Mouse (Mus musculus) c-Kit-negative CD71-positive TER-119-positive erythroid progenitor cells, embryonic 14.5 days (primary cell): ENCODE results near the gene Ndufb3.
"Not testable (repeated sequence)": the region's sequence is repeated elsewhere in the genome, so short reads cannot be mapped to it uniquely, and the experiment has no call there.

ENCODE experiments used
- DNase-seq: peaks from one replicate; pipeline ENCODE4 v3.0.0-alpha.2; 2013; ENCODE audit warnings: low read depth, low spot score

Gene Ndufb3

GRCm38 (mm10) chr1:58617076-58617475, 30.9 kb downstream of the Ndufb3 start:
- DNase-seq = no peak

- DNase-seq = no peak
Observed at GRCm38 (mm10) chr1:58617978-58618668, 31.9 kb downstream of the Ndufb3 start.

DNA sequence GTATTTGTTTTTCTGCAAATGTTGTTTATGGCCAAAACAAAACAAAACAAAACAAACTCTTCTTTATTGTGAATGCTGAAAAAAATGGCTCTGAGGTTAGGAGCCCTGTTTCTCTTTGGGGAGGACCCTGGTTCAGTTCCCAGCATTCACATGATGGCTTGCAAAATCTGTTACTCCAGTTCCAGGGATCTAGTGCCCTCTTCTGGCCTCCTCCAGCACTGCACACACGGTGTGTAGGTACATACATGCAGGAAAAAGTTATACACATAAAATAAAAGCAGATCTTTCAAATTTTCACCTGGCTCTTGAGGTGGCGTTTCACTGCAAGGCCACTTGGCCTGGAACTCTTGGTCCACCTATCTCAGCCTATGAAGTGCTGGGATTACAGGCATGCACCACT, 32.6 kb downstream of the Ndufb3 start:
- peak; percentile 2 for DNase-seq

- DNase-seq = no peak
Observed at GRCm38 (mm10) chr1:58621251-58621650, 35.1 kb downstream of the Ndufb3 start.

- DNase-seq = no peak
Observed at GRCm38 (mm10) chr1:58621996-58622748, 36.0 kb downstream of the Ndufb3 start.

DNA sequence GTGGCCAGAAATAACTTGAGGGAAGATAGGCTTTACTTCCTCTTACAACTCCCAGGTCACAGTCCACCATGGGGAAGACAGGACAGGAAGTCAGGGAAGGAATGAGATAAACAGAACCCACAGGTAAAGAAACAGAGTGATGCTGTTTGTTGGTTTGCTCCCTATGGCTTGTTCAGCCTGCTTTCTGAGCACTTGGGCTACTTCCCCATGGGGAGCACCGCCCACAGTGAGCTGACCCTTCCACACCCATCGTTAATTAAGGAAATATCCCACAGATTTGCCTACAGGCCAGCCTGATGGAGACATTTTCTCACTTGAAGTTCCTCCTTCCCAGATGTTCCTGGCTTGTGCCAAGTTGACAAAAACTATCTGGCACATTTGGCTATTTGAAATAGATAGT, 42.7 kb downstream of the Ndufb3 start:
- not testable (repeated sequence) for DNase-seq
